Comparison of ENCODE assay signal across 15 mouse cellular contexts in the genomic region with DNA sequence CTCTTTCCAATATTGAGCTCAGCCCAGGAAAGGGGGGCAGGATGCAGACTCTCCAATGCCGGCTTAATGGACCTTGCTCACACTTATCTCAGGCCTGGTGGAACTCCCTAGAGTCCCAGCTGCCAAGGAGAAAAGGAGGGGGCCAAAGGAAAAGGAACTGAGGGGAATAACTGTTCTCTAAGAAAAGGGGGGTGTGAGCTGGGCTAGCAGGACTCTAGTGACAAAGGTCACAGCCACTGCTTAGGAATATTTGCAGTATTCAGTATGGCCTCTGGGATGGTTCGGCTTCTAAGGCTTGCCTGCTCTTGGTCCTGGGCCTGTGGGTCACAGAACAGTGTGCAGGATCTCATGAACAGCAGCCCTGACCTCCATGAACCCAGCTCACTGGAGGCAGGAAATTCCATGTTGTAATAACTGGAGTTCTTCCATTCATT. TPM values are rescaled to one million over a fixed set of nuclear protein-coding genes. Genes with fewer than 3 reads are reported as not detected.
DNase-seq lines count a peak whose midpoint lies in the region; ATAC-seq lines count a peak whose summit lies in the region.
"Had no signal": no experiment of that assay in that cellular context is flagged by ENCODE, and none has a peak within 500 bp of the region (broad histone marks: within the 10 kb centered on the region; RNA-seq: fewer than 3 reads in every experiment).

No protein-coding gene starts in this region.

- intact Hi-C loops in left cerebral cortex, postnatal 14 days (cut with DNase I): no loop called here

- H3K27ac ChIP-seq in kidney, embryonic 15.5 days: no peak overlapping the region
- peak overlapping the region; percentile 66; the same call in 1 of the 2 replicates for H3K27ac ChIP-seq in heart, embryonic 16.5 days (ENCODE audit: low read length)
- H3K27ac ChIP-seq: limb, embryonic 15.5 days had no signal

- H3K4me3 ChIP-seq in kidney, embryonic 15.5 days (replicated peaks): no peak overlapping the region
- no peak overlapping the region for H3K4me3 ChIP-seq in heart, embryonic 16.5 days (ENCODE audit: low read length)
- H3K4me3 ChIP-seq: limb, embryonic 15.5 days had no signal

- WGBS in kidney, embryonic 15.5 days: 49% methylated on average over 2 of the region's 2 CpGs
- 40% methylated on average over 2 of the region's 2 CpGs for WGBS in heart, embryonic 16.5 days

- H3K36me3 ChIP-seq in kidney, embryonic 15.5 days: no peaks in the 10 kb centered on the region
- H3K36me3 ChIP-seq in heart, embryonic 16.5 days (ENCODE audit: control insufficient read depth, insufficient read depth): no peaks in the 10 kb centered on the region
- H3K36me3 ChIP-seq: limb, embryonic 15.5 days had no signal

- ATAC-seq in kidney, embryonic 15.5 days (replicated peaks; ENCODE audit: low FRiP score): no peak
- no peak; the same call in 1 of the 2 replicates for ATAC-seq in heart, embryonic 16.5 days (replicated peaks; ENCODE audit: extremely low read depth, insufficient read depth, low FRiP score)
- no peak for ATAC-seq in erythroid progenitor cell, adult 5-6 weeks (replicated peaks; ENCODE audit: low FRiP score, poor library complexity, severe bottlenecking)
- no peak for ATAC-seq in megakaryocyte progenitor cell, adult 5-6 weeks (replicated peaks; ENCODE audit: poor library complexity)

- H3K27me3 ChIP-seq in kidney, embryonic 15.5 days: no peaks in the 10 kb centered on the region
- no peaks in the 10 kb centered on the region for H3K27me3 ChIP-seq in heart, embryonic 16.5 days (ENCODE audit: control insufficient read depth, insufficient read depth, low read length)
- H3K27me3 ChIP-seq: limb, embryonic 15.5 days had no signal

- no peak overlapping the region for H3K9ac ChIP-seq in kidney, embryonic 15.5 days
- H3K9ac ChIP-seq in heart, embryonic 16.5 days (ENCODE audit: low read length): no peak overlapping the region
- H3K9ac ChIP-seq: limb, embryonic 15.5 days had no signal

- peaks cover 7% of the 10 kb centered on the region; the same call in 1 of the 2 replicates for H3K4me1 ChIP-seq in kidney, embryonic 15.5 days
- H3K4me1 ChIP-seq in heart, embryonic 16.5 days (ENCODE audit: control insufficient read depth, insufficient read depth, low read length): peaks cover 6% of the 10 kb centered on the region; the same call in 1 of the 2 replicates

- no peak overlapping the region for H3K4me2 ChIP-seq in kidney, embryonic 15.5 days
- no peak overlapping the region for H3K4me2 ChIP-seq in heart, embryonic 16.5 days (ENCODE audit: low read depth, low read length)
- H3K4me2 ChIP-seq: limb, embryonic 15.5 days had no signal

- DNase-seq in kidney, adult 8-10 months: peak; percentile 15 to 32
- peak; percentile 66 for DNase-seq in fibroblast of lung, adult 2 months (ENCODE audit: low read depth)
- peak; percentile 67 for DNase-seq in lung, postnatal 10 days
- no peak for DNase-seq in left cerebral cortex, postnatal 14 days (ENCODE audit: low spot score in 2 of 2)
- DNase-seq: cerebellum, postnatal 25 days; layer of hippocampus, adult 9-11 months; midbrain, embryonic 14.5 days had no signal

- H3K9me3 ChIP-seq in kidney, embryonic 15.5 days (replicated peaks): no peaks in the 10 kb centered on the region
- H3K9me3 ChIP-seq in heart, embryonic 16.5 days (replicated peaks; ENCODE audit: control insufficient read depth, low read length): no peaks in the 10 kb centered on the region
- H3K9me3 ChIP-seq: limb, embryonic 15.5 days had no signal

RNA-seq across cellular contexts. Expression of gene Gphb5, which starts 47.1 kb away (rescaled TPM):
- not detected in 2 replicates for polyA plus RNA-seq in kidney, embryonic 15.5 days (2015; fragmentation: Nextera tagmentation; extraction: Ambion mirVana)
- 0.08 TPM in 1 of 2 replicates, not detected in the other for polyA plus RNA-seq in heart, embryonic 16.5 days (2015; fragmentation: Nextera tagmentation; extraction: Ambion mirVana)
- total RNA-seq in erythroid progenitor cell, adult 5-6 weeks (2015; ENCODE audit: low replicate concordance): not detected in 2 replicates
- not detected in 2 replicates for total RNA-seq in erythroid progenitor cell, adult 5-6 weeks (2017; ENCODE audit: low replicate concordance)
- not detected for total RNA-seq in left cerebral cortex, postnatal 14 days (2021)
- total RNA-seq in megakaryocyte progenitor cell, adult 5-6 weeks (2015): 0.73 TPM in 1 of 2 replicates, not detected in the other
- not detected in 2 replicates for total RNA-seq in megakaryocyte progenitor cell, adult 5-6 weeks (2017)
- total RNA-seq: ES-E14; heart, postnatal 36 days; neutrophil, adult 5-6 weeks had no signal
- polyA plus RNA-seq: limb, embryonic 15.5 days; midbrain, embryonic 14.5 days had no signal

Comparison
In these comparisons a context has a peak if more than half of its experiments do, and no peak if none do; other contexts are left out.
1. DNase-seq: peak in kidney, adult 8-10 months (2 of 2), fibroblast of lung, adult 2 months (single experiment) and lung, postnatal 10 days (single experiment); none in left cerebral cortex, postnatal 14 days (0 of 2).